Mouse (Mus musculus) kidney, adult 18-20 months (tissue): ENCODE results near the gene Tuba1a.

Experiments used
- DNase-seq: peaks from one replicate; pipeline ENCODE4 v3.0.0; 2021

The Tuba1a gene

GRCm38 (mm10) chr15:98953401-98954356 lies at the start of gene Tuba1a, which contains the start of gene Gm49450:
Gene Tuba1a (minus strand): TSS chr15:98953703.
Gene Gm49450 (minus strand): TSS chr15:98953551.
- peak; percentile 83 for DNase-seq

- DNase-seq, result peak; percentile 54
Observed at GRCm38 (mm10) chr15:99001451-99001931, 48.0 kb upstream of the Tuba1a start.

- DNase-seq, result peak; percentile 72
Observed at GRCm38 (mm10) chr15:99000535-99001283, 47.2 kb upstream of the Tuba1a start.

GRCm38 (mm10) chr15:98998775-98999157 lies 45.3 kb upstream of the Tuba1a start:
- no peak for DNase-seq

- DNase-seq, result no peak
Observed at GRCm38 (mm10) chr15:98997938-98998774, 44.7 kb upstream of the Tuba1a start.

GRCm38 (mm10) chr15:98996840-98997239 lies 43.3 kb upstream of the Tuba1a start:
- no peak for DNase-seq

- DNase-seq, result no peak
Observed at GRCm38 (mm10) chr15:98994957-98995520, 41.5 kb upstream of the Tuba1a start.

GRCm38 (mm10) chr15:98993865-98994264 lies 40.4 kb upstream of the Tuba1a start:
- DNase-seq, result peak; percentile 82

GRCm38 (mm10) chr15:98993093-98993793 lies 39.7 kb upstream of the Tuba1a start:
- DNase-seq, result peak; percentile 96

GRCm38 (mm10) chr15:98992086-98992912 lies 38.8 kb upstream of the Tuba1a start:
- peak; percentile 39 for DNase-seq

- DNase-seq, result no peak
Observed at GRCm38 (mm10) chr15:98991540-98992050, 38.1 kb upstream of the Tuba1a start.

GRCm38 (mm10) chr15:98990669-98991539 lies 37.4 kb upstream of the Tuba1a start:
- DNase-seq, result no peak

GRCm38 (mm10) chr15:98989701-98990430 lies 36.4 kb upstream of the Tuba1a start:
- no peak for DNase-seq

- DNase-seq, result no peak
Observed at GRCm38 (mm10) chr15:98988787-98989186, 35.3 kb upstream of the Tuba1a start.

GRCm38 (mm10) chr15:98987661-98988181 lies 34.2 kb upstream of the Tuba1a start:
- DNase-seq, result no peak

GRCm38 (mm10) chr15:98987077-98987630 lies 33.7 kb upstream of the Tuba1a start:
- no peak for DNase-seq

- DNase-seq, result no peak
Observed at GRCm38 (mm10) chr15:98985982-98986715, 32.6 kb upstream of the Tuba1a start.
